Mouse (Mus musculus): Measurements from ENCODE around the gene Nxf2.

Nxf2 gene

DNA sequence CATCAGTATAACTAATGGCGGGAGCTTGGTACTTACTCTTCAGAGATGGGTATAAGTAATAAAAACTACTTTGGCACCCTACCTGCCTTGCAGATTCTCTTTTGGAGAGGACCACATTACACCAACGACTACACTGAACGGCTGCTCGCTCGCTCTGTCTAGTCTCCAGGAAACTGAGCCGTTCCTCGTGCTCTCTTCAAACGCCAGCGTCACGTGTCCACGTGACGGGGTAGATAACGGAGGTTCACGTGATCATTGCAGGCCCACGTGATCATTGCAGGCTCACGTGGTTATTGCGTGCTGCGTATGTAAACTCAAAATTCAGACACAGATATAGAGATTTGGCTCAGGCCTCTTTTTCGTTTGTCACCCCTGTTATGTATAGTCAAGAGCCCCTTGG, at the start of gene Nxf2:
TSS of gene Nxf2 (minus strand) at position 209 of the 400 bp plus-strand sequence.
- no peak for TF ChIP-seq GATA4 (IDR thresholded peaks at IDR 0.05; ENCODE audit: insufficient replicate concordance, low read length)

DNA sequence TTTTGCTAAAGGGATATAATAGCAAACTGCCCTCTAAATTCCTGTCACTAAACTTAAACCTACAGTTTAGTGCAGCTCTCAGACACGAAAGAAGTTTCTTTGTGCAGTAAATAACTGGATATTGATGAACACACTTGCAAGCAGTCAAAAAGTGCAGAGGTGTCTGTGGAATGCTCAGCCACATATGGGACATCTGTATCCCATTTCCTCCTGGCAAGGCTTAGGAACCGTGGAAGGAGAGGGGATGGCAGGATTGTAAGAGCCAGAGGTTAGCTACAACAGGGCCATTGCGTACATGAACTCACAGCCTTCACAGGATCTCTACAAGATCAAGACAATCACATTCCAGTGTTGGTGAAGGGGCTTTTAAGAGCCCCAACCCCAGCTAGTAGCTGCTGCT, 46.8 kb upstream of the Nxf2 start:
- TF ChIP-seq GATA4 (IDR thresholded peaks at IDR 0.05; ENCODE audit: insufficient replicate concordance, low read length): no peak

DNA sequence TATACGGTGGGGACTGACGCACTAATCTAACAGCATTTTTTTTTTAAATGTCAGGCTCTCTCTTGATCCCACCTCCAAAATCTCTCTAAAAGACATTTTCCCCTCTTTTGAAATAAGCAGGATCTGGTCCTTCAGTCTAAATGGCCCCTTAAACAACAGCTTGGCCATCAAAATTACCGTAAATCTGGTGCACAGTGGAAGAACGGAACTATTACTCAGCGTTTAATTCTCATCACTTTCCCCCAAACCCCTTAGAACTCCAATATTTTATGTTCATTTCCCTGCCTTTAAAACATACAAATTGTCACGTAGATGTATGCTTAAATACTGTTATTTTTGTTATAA, 44.9 kb upstream of the Nxf2 start:
- no peak for TF ChIP-seq GATA4 (IDR thresholded peaks at IDR 0.05; ENCODE audit: insufficient replicate concordance, low read length)

DNA sequence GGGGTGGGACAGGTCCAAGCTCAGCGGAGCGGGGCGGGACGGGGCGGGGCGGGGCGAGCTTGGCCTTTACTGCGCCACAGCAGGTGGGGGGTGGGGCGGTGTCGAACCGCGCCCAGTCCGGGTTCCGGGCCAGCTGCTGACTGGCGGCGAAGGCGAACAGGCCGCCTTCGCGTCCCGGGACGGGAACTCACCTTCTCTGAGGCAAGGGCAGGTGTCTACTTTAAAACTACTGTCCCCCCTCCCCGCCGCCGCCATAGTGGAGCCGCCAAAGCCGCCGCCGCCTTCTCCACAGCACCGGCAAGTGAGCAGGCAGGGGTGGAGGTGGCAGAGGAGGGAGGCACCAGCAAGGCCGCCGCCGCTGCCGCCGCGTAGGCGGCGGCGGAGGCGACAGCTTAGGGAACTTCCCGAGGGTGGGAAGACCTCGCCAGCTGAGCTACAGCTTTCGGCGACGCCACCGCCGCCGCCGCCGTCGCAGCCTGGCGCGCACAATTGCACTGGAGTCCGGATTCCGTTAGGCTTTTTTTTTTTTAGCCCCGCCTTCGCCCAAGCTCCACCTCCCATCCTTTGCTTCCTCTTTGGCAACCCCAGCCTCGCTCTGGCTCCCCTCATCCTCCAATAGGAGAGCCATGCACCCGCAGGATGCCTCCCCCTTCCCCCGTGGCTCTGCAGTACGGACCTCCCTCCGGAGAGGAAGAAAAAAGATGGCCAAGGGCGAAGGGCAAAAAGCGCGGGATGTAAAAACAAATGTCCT, 44.3 kb upstream of the Nxf2 start, which contains the start of gene Zmat1:
TSS of gene Zmat1 (minus strand) at position 490 of the 751 bp plus-strand sequence.
- no peak for TF ChIP-seq GATA4 (IDR thresholded peaks at IDR 0.05; ENCODE audit: insufficient replicate concordance, low read length)

DNA sequence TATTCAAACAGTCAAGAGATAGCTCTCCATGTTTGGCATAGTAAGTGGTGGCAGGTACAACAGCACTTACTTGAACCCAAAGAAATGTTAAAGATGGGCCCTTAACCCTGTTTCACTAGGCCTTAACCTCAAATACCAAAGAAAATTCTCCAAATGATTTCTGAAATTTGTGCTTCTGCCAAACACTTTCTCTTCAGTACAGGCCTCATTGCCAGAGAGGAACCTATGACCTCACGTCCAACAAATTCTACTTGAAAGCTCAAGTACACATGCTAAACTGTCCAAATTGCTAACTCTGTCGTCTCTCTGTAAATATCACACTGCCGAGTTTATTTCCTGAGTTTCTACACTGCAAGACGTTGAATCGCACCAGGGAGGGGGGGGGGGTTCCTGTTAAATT, 43.5 kb upstream of the Nxf2 start:
- no peak for TF ChIP-seq GATA4 (IDR thresholded peaks at IDR 0.05; ENCODE audit: insufficient replicate concordance, low read length)

DNA sequence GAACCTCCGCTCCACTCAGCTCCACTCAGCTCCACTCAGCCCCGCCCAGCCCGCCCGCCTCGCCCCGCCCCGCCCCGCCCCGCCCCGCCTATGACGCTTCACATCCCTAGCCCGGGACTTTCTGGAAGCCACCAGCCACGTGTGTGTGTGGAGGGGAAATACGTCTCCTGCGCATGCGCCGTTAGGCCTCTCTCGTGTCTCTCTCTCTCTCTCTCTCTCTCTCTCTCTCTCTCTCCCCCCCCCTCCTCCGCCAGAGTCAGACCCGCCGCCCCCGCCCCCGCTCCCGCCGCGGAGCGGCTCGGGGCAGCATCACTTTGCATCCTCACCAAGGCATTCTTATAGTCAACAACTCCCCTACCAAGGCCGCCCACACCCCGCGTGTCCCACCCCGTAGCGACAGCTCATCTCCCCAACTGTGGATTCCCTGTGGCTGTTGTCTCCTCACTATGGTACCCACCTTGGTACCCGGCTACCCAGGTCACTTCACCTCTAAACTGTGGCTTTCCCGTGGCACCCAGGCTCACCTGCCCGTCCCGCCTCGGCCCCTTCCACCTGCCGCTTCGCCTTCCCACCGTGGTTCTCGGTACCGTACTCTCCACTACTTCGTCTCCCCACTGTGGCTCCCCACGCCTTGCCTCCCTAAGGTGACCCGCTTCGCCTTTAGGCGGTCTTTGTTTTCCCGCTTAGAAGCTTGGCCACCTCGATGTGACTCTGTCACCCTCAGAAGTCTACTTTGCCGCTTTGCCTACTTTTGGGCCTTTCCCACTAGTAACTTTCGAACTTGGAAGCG, 1.1 kb downstream of the Nxf2 start:
- no peak for TF ChIP-seq GATA4 (IDR thresholded peaks at IDR 0.05; ENCODE audit: insufficient replicate concordance, low read length)

DNA sequence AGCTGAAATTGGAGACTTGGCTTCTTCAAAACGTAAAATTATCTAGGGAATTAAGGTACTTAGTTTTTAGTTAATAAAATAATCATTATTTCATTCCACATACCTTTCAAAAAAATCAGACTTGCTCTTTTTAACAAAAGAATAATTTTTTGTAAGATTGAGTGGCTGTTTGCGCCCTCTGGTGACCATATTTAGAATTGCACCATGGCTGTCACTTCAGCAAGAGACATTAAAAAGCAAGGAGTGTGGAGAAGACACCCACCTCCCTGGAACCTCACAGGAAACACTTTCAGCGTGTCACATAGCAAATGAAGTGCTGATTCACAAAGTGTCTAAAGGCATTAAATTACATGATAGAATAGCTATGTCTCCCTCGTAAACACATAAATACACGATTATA, 34.2 kb downstream of the Nxf2 start:
- TF ChIP-seq GATA4 (IDR thresholded peaks at IDR 0.05; ENCODE audit: insufficient replicate concordance, low read length): no peak

DNA sequence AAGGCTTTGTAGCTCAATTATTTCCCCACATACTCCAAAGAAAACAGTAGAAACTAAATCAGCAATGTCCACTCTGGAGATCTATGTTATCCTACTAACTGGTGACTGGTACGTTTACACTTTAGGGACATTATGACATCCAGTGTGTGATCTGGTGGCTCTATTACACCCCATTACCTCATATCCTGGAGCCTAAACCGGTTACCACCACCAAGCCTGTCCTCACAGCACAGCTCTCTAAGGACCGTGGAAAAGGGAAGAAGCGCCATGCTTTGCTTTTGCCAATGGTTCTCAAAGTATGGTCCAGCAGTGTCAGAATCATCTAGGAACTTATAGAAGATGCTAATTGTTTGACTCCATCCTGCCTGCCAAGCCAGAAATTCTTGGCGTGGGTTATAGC, 34.6 kb downstream of the Nxf2 start:
- TF ChIP-seq GATA4 (IDR thresholded peaks at IDR 0.05; ENCODE audit: insufficient replicate concordance, low read length): no peak

DNA sequence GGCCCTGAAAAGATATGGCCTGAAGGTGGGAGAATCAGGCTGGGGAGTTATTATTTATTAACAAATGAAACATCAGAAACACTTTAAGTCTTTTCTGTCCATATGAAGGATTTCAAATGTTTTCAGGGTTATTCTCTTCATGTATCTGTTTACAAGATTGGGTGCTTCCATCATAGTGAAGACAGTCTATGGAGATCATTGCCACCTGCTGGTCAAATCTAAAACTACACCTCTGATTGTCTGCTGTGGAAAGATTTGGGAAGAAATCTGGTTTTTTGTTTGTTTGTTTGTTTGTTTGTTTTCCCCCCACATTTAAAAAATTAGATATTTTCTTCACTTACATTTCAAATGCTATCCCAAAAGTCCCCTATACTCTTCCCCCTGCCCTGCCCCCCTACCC, 39.5 kb downstream of the Nxf2 start:
- TF ChIP-seq GATA4 (IDR thresholded peaks at IDR 0.05; ENCODE audit: insufficient replicate concordance, low read length): no peak

DNA sequence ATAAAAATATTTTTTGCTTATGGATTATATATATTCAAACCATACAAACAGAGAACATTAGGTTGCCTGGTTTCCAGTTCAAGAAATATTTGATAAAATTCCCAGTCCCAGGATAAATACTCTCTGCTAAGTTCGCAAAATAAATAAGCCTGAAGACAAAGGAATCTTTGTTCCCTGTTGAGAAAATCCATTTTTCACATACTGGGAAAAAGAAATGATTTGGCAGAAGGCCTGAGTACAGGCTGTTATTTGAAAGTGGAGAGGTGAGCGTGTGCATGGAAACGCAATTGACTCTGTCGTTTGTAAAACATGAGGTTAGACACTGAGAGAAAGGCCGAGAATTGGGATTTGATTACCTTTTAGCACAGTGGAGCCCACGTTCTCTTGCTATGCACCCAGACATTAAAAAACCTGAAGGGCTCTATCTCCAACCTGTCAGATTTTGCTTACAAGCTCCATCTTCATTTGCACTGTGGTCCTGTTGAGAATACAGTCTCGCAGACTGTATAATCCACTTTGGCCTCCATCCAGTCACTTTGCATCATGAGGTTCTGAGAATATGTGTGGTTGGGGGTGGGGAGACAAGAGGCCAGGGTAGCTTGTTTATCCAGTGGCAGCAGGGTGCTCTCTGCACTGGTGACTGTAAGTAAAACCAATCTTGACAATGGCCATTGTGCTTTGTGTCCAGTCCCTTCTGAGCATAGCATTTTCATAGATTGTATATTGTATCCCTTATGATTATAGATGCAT, 40.7 kb downstream of the Nxf2 start:
- TF ChIP-seq GATA4 (IDR thresholded peaks at IDR 0.05; ENCODE audit: insufficient replicate concordance, low read length): no peak

DNA sequence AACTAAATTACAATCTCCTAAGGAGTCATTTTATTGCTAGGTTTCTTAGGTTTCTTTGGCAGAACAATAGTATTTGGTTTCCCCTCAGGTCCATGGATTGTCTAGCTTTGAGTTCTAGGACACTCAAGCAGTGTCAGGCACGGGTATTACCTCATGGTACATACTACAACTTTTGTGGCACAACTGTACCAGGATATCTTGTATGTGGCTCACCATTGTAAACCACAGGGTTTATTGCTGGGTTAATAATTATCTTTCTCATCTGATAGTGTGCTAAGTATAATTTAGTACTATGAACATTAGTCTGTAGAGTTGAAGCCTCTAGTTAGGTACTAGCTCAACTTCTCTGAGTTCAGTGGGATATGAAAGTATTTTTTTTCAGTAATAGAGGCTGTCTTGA, 45.3 kb downstream of the Nxf2 start:
- TF ChIP-seq GATA4 (IDR thresholded peaks at IDR 0.05; ENCODE audit: insufficient replicate concordance, low read length): no peak

DNA sequence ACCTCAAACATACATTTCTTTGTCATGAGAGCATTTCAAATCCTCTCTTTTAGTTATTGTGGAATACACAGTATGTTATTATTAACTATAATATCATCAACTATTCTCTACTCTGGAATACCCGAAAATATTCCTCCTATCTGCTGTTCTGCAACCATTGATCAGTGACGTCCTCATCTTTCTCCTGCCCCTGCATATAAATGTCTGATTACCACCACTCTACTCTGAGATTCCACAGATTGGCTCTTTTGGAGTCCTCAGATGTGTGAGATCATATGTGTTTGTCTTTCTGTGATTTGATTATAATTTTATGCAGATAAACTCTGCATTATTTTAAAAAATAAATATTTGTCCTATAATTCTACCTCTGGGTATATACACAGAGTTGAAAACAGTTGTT, 48.8 kb downstream of the Nxf2 start:
- no peak for TF ChIP-seq GATA4 (IDR thresholded peaks at IDR 0.05; ENCODE audit: insufficient replicate concordance, low read length)

DNA sequence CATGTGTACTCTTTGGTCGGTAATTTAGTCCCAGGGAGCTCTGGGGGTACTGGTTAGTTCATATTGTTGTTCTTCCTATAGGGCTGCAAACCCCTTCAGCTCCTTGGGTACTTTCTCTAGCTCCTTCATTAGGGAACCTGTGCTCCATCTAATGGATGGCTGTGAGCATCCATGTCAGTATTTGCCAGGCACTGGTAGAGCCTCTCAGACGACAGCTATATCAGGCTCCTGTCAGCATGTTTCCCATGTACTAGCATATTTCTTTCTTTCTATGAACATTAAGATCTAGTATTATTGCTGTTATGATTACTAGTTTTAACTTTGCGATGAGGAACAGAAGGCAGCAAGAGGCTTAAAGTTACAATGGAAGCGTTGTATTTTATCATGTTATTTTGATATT, 49.7 kb downstream of the Nxf2 start:
- no peak for TF ChIP-seq GATA4 (IDR thresholded peaks at IDR 0.05; ENCODE audit: insufficient replicate concordance, low read length)

DNA sequence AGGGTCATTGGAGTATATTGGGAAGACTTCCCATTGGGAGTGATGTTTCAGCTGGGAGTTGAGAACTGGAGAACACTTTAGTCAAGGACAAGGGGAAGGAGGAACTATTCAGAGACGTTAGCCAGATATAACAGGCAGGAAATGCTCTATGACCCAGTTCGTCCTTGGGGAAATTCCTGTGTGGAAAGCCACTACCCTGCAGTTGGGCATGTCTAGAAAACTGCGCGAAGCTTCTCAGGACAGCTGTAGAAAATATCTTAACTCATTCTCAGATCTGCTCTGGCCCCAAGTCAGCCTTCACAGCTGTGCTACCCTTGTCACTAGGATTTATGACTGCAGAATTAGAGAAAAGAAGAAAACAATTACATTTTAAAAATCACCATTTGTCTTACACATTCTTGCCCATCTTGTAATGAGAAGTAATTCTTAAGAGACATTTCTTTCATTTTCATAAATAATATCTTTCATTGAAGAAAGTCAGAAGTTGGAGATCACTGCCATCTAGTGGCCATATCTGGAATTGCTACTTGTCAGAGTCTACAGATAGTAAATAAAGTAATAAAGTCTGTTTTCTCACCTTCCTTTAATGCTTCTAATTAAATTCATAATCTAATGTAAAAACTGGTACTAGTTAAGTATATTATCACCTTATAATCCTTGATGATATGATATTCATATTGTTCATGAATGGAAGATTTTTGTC, 51.2 kb downstream of the Nxf2 start:
- TF ChIP-seq GATA4 (IDR thresholded peaks at IDR 0.05; ENCODE audit: insufficient replicate concordance, low read length): no peak

DNA sequence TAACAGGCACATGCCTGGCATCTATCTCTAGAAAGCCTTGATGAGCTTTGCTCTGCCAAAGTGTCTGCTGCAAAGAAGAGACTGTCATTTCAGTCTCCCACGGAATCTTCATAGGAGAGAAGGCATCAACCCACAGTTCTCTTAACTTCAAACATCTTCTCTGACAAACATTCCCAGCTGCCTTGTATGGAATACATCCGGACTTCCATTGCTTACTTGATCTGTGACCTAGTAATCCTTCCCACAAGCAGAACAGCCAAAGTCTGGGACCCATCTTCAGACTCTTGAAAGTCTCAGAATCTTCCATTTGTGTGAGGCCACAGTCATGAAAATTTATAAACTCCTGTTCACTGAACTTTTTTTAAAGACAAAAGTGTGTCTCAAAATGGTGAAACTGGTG, 51.7 kb downstream of the Nxf2 start:
- no peak for TF ChIP-seq GATA4 (IDR thresholded peaks at IDR 0.05; ENCODE audit: insufficient replicate concordance, low read length)

Measured in liver, adult (tissue).